In the genomic region with DNA sequence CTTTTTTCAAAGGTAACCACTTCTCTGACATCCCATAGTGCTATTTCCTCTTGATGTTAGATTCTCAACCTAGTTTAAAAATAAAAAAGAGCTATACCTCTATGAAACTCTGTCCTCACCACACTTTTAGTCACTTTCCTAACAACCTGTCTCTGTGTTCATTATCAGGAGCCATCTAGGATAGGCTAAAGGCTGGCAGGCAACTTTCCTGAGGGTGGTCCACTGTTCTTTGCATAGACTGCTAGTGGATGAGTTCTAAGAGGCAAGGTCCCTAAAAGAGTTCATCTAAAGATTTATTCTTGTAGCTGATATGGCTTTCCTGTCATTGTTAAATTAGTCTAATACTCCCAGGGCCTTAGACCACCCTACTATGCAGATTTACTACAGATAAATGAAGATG, we compare ENCODE assay signal across 33 mouse cellular contexts.
"Had no signal": no experiment of that assay in that cellular context is flagged by ENCODE, and none has a peak within 500 bp of the region (broad histone marks: within the 10 kb centered on the region; RNA-seq: fewer than 3 reads in every experiment).

No protein-coding gene starts in this region.

- ATAC-seq: hindbrain, embryonic 16.5 days; hindbrain, postnatal 0 days; inflammation-experienced regulatory T-cells, adult 6 months had no signal

- H3K9me3 ChIP-seq: heart, embryonic 10.5 days; heart, embryonic 12.5 days; heart, embryonic 13.5 days; heart, embryonic 15.5 days; hindbrain, embryonic 10.5 days; hindbrain, embryonic 12.5 days; hindbrain, embryonic 13.5 days; hindbrain, embryonic 15.5 days; kidney, embryonic 15.5 days had no signal

- DNase-seq: heart, adult 2 months; heart, postnatal 10 days; heart, postnatal 14 days; heart, postnatal 36 days; heart, postnatal 4 days; kidney, adult 11 months; kidney, adult 18-20 months; kidney, adult 2 months; kidney, adult 8-10 months; kidney, adult 9 months; kidney, postnatal 10 days; kidney, postnatal 14 days; kidney, postnatal 25 days; kidney, postnatal 4 days; layer of hippocampus, adult 9-11 months; layer of hippocampus, postnatal 36 days had no signal

- H3K4me1 ChIP-seq: heart, embryonic 10.5 days; heart, embryonic 12.5 days; heart, embryonic 13.5 days; heart, embryonic 15.5 days; hindbrain, embryonic 10.5 days; hindbrain, embryonic 12.5 days; hindbrain, embryonic 13.5 days; hindbrain, embryonic 15.5 days; kidney, embryonic 15.5 days had no signal

- H3K27ac ChIP-seq: heart, adult 2 months; heart, embryonic 10.5 days; heart, embryonic 13.5 days; heart, embryonic 15.5 days; hindbrain, embryonic 10.5 days; hindbrain, embryonic 12.5 days; hindbrain, embryonic 13.5 days; hindbrain, embryonic 14.5 days; hindbrain, embryonic 15.5 days; hindbrain, postnatal 0 days; kidney, embryonic 15.5 days; kidney, postnatal 0 days; layer of hippocampus, adult 2 months; left cerebral cortex, adult 2 months had no signal

- H3K36me3 ChIP-seq: heart, embryonic 10.5 days; heart, embryonic 12.5 days; heart, embryonic 13.5 days; heart, embryonic 15.5 days; hindbrain, embryonic 10.5 days; hindbrain, embryonic 12.5 days; hindbrain, embryonic 13.5 days; hindbrain, embryonic 15.5 days; kidney, embryonic 15.5 days had no signal

- H3K4me2 ChIP-seq: heart, embryonic 11.5 days; heart, embryonic 12.5 days; heart, embryonic 13.5 days; heart, embryonic 15.5 days; hindbrain, embryonic 12.5 days; hindbrain, embryonic 13.5 days; hindbrain, embryonic 14.5 days; hindbrain, embryonic 15.5 days; kidney, embryonic 15.5 days had no signal

- H3K4me3 ChIP-seq: heart, adult 2 months; heart, embryonic 10.5 days; heart, embryonic 12.5 days; heart, embryonic 13.5 days; heart, embryonic 15.5 days; hindbrain, embryonic 10.5 days; hindbrain, embryonic 12.5 days; hindbrain, embryonic 13.5 days; hindbrain, embryonic 15.5 days; kidney, embryonic 15.5 days; layer of hippocampus, adult 2 months; left cerebral cortex, adult 2 months had no signal

- H3K9ac ChIP-seq: heart, embryonic 12.5 days; heart, embryonic 13.5 days; heart, embryonic 15.5 days; hindbrain, embryonic 12.5 days; hindbrain, embryonic 13.5 days; hindbrain, embryonic 14.5 days; hindbrain, embryonic 15.5 days; kidney, embryonic 15.5 days had no signal

- H3K27me3 ChIP-seq: heart, embryonic 12.5 days; heart, embryonic 13.5 days; heart, embryonic 15.5 days; hindbrain, embryonic 12.5 days; hindbrain, embryonic 13.5 days; hindbrain, embryonic 15.5 days; kidney, embryonic 15.5 days had no signal
